Mouse (Mus musculus): Measurements from ENCODE around the gene Zbtb20. TPM values are rescaled to one million over a fixed set of nuclear protein-coding genes. Genes with fewer than 3 reads are reported as not detected.

Zbtb20 gene
- polyA plus RNA-seq, 1 experiment = 21.1 TPM

DNA sequence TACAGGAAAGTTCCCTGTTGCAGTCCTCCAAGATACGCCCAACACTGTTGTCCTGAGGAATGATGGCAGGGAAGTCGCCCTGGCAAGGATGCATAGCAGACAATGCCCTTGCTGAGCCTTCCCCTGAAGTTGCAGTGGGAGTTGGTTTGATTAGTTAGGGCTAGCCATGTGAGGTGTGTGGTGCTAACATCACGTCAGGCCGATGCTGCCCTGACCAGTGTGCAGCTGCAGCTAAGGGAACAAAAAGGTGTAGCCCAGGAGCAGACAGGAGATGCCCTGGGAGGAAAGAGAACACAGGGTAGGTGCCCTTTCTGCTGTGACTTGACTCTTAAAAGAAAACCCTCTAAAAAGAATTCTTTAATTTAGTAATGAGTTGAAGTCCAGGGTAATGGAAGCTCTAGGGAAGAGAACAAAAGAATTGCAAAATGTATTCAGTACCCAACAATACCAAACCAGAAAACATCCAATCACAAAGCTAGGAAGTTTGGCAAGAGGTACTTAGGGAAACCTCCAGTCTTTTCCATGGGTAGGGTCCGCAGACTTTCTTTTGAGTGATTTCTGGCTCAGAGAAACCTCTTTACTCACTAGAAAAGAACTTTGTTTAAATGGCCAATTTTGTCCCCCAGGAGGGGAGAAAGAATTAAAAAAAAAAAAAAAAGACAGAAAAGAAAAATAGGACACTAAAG, 747.8 kb downstream of the Zbtb20 start:
- DNase-seq (ENCODE audit: extremely low spot score in 1 of 2, low spot score in 1 of 2) = no peak

DNA sequence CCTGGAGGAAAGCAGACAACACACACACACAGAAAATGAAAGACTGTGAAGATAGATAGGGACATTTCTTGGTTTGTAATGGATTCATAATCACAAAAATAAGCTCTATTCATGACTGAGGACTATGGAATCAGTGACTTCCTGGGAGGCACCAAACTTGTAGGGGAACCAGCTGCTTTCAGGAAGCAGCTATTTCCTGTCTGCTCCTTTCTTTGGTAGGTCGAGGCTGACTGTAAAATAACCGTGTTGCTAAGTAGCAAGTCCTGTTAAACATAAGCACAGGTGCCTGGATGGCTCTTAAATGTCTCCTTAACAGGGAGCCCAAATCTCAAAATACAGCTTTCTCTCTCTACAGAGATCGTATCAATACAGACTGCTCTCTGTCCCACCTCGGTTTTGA, 749.2 kb downstream of the Zbtb20 start:
- DNase-seq (ENCODE audit: extremely low spot score in 1 of 2, low spot score in 1 of 2) = no peak

DNA sequence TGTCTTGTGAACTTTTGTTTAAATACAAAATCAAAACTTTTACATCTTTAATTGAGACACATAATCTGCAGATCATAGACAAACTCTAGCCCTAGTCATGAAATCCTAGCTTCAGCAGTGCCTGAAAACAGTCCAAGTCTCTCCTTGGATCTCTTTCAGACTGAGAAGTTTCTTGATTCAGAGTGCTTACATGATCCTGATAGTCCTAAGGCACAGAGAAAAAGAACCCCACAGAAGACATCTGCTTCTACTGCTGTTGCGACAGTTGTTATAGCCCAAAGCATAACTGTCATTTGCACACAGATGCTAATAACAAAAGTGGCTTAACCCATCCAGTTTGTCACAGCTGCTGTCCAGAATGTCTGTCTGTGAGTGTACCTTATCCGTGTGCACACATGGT, 749.6 kb downstream of the Zbtb20 start:
- DNase-seq (ENCODE audit: extremely low spot score in 1 of 2, low spot score in 1 of 2) = peak in 1 of 2 experiments; percentile 34

DNA sequence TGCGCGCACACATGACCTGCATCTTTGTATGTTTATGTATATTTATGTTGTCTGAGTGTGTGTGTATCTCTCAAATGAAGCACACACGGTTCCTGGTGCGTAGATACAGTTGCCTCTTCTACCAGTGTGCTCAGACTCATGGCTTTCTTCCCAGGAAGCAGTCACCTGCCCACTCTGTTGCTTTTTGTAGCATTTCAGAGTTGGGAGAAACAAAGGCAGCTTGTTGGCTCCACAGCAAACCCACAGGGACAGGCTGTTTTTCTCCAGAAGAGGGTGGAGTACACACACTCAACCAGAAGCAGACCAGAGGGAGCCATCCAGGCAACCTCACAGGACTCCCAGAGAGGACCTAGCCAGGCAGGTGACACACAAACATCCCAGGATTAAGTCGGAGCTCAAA, 750.3 kb downstream of the Zbtb20 start:
- peak; percentile 46 to 61 for DNase-seq (ENCODE audit: extremely low spot score in 1 of 2, low spot score in 1 of 2)

DNA sequence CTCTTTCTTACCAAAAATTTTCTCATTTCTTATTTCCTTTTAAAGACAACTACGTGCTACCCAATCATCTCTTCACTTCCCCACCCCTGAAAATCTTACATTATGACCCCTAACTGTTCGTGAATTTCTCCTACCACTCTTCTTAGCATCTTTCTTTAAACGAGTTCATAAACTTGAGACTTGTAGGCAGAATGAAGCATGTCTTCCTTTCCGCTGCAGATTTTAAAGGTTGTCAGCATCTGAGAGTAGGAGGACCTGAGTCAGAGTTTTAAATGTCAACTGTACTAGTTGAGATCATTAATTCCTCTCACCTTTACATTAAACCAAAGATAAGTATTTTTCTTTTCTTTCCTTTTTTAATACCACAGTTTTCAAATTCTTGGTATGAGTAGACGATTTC, 753.0 kb downstream of the Zbtb20 start:
- DNase-seq (ENCODE audit: extremely low spot score in 1 of 2, low spot score in 1 of 2) = no peak

DNA sequence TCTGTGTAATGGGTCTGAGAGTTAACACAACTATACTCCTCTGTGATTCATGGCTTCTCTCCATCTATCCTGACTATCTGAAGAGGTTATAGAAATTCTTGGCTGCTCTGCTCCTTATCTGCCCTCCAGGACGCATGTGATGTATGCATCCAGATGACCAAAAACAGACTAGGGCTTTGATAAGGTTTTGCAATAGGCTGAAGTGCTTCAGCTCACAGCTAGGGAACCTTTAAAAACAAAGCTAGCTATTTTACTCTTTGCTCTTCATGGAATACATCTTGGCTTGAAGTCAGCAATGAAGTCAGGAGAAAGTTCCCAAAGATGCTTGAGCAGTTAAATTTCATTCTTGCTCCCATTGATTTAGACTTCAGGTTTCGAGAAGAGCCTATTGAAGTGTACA, 756.1 kb downstream of the Zbtb20 start:
- DNase-seq (ENCODE audit: extremely low spot score in 1 of 2, low spot score in 1 of 2) = no peak

DNA sequence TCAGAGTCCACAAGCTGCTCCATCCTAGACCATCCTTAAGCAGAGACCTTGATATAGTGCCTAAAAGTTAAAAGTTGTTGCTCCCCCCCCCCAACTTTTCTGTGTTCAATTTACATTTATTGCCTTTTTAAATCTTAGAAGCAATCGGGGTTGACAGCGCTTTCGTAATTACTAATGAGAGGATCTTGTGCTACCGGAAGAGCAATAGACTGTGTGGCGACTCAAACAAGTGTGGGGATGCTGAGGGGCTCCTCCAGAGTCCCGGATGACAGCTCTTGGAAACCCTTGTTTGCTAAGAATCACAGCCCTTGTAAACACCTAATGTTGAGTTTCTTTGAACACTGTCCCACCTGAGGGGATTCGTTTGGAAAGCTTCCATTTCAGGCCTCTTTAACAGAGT, 758.4 kb downstream of the Zbtb20 start:
- DNase-seq (ENCODE audit: extremely low spot score in 1 of 2, low spot score in 1 of 2) = no peak

DNA sequence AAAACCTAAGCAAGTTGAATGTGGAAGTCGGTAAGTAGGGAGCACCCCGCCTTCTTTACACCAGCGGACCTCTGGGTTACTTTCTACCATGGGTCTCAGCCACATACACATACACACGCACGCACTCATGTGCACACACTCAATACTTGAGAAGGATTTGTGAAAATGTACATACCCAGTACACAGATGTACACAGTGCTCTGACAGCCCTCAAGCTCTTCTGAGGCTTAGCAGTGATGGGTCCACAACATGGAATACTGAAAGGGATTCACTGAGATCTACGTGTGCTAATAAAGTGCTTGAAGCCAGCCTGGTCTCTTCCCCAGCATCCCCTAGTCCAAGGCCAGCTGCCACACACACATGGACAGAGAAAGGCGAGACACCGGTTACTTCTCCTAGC, 761.6 kb downstream of the Zbtb20 start:
- DNase-seq (ENCODE audit: extremely low spot score in 1 of 2, low spot score in 1 of 2) = no peak

DNA sequence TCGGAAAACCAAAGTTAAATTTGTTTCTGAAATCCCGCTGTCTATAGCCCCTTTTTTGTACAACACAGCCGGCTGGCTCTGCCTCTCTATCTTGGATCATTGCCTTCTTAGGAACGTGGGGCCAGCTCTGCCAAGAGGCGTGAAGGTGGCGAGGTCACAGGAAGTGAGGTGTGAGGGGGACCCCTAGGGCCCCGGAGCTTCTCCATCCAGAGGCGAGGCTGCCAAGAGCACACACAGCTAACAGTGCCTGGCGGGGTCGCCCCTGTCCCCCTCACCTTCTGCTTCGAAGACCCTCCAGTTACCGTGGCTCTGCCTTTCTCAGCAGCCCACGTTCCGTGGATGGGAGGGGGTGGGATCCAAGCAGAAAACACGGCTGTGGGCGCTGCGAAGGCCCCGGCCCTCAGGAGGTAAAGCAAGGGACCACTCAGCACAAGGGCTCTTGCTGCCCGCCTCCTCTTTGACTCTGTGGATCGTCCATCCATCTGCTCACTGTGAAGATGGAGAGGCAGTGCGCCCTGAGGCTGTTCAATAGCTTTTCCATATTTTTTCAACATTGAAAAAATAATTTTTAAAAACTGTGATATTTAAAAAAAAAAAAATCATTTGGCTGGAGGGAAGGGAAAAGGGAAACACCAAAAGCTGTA, 762.8 kb downstream of the Zbtb20 start:
- DNase-seq (ENCODE audit: extremely low spot score in 1 of 2, low spot score in 1 of 2) = no peak

DNA sequence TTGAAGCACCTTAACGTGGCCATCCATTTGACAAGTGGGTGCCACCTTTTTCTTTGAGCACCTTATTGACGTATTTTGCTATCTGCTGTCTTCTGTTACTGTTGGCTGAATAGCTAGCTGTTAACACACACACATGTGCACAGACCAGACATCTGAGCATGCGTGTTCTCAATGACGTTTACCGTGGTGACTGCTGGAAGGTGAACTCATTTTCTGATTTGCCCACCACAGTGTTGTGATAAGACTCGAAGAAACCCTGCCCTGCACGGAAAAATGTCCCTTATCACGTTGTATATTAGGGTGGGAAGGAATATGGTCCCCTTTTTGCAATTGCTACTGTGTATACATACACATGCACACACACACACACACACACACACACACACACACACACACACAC, 765.5 kb downstream of the Zbtb20 start:
- no peak for DNase-seq (ENCODE audit: extremely low spot score in 1 of 2, low spot score in 1 of 2)

DNA sequence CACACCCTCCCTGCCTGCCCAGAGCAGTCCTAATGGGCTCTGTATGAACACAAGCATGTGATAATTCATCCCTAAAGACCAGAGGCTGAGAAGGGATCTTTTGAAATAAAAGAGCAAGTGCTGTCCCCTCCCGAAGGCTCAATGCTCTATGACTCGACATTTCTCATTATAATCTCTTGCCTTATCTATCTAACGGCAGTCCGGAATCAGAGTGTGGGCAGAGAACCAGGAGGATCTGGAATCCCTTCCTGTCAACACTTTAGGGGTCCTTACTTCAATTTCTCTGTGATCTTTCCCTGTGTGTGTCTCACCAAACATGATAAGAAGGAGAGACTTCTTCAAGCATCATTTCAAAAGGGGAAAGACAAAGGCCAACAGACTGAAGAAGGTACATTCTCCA, 770.2 kb downstream of the Zbtb20 start:
- DNase-seq (ENCODE audit: extremely low spot score in 1 of 2, low spot score in 1 of 2) = no peak

DNA sequence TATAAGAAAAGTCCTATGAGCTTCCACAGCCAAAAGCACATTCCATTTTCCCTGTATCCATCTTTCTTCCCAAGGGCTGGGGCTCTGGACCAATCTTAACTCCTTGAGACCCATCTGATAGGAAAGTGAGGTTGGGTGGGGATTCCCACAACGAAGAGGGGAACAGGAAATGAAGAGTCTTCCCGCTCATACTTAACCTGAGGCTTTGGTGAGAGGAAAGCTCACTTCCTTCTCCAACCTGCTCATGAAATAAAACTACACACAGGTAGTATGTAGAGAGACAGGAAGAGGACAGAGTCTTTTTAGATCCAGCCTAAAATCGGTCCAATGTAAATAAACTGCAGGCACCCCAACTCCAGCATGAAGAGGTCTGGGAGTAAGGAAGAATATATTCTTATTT, 771.3 kb downstream of the Zbtb20 start:
- no peak for DNase-seq (ENCODE audit: extremely low spot score in 1 of 2, low spot score in 1 of 2)

DNA sequence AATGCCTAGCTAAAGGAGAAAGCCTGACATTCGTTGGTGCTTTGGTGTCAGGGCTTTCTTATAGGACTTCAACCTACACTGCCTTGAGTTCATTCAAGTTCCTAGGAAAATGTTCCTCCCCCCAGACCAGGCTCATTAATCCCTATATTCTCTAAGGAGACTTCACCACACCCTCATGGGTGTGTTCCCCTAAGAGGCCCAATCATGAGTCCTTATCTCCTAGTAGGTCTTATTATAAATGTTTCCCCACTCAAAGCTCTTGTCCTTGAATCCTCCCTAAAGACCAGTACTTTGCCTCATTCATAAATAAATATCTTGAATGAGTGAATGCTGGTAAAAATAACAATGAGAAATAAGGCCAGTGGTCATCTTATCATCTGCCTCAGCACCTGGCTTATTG, 772.0 kb downstream of the Zbtb20 start:
- DNase-seq (ENCODE audit: extremely low spot score in 1 of 2, low spot score in 1 of 2) = no peak

DNA sequence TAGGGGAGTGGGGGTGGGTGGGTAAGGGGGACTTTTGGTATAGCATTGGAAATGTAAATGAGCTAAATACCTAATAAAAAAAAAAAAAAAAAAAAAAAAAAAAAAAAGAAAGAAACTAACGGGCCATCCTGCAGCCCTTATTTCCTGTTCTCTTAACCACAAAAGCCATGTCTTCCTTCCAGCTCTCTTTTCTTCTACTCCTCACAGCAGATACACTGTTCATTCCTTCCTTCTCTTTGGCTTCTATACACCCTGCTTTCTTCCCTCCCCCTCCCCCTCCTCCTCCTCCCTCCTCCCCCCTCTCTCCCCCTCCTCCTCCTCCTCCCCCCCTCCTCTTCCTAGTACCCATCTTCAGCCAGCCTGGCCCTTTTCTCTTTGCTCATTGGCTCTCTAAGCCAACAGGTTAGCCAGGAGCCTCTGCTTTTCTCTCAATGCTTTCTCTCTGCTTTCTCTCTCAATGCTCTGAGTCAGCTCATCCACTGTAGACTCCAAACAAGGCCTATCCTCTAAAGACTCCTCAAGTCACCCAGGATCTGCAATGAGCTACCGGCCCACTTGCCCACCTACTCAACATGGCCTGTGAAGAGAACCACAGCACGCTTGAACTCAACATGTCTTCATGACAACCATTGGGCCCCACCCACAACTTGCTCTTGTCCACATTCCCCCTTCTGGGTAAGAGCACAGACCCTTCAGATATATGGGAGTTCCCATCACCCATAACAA, 774.8 kb downstream of the Zbtb20 start:
- no peak for DNase-seq (ENCODE audit: extremely low spot score in 1 of 2, low spot score in 1 of 2)

DNA sequence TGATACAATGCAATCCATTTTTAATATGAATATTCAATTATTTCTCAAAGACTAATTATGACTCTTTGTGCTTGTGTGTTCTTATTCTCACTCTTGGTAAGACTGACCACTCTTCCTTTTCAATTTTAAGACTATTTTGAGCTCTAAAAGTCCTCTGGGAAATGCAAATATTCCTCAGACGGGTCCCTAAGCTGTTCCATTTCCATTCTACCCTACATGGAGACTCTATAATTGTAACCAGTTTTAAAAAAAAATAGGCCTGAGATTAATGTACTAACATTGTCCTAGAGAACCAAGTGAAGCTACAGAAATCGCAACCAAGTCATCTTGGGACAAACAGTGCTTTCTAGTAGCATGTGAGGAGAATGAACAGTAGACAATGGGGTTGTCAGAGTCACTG, 777.6 kb downstream of the Zbtb20 start:
- DNase-seq (ENCODE audit: extremely low spot score in 1 of 2, low spot score in 1 of 2) = no peak

DNA sequence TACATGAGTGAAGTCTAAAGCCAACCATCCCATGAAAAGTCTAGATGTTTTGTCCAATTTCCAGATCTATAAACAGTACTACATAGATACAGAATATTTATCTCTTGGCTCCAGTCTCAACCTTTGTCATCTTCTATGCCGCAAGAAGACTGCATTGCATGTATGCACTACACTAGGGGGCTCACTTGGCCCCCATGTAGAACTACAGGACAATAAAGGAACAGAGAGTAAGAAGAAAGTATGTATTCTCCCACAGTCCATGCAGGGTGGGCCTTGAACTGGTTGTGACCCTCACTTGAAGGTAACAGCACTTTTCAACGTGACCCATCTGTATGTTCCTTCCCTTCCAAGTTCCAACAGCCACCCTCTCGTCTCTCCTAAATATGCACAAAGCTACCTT, 778.6 kb downstream of the Zbtb20 start:
- no peak for DNase-seq (ENCODE audit: extremely low spot score in 1 of 2, low spot score in 1 of 2)

DNA sequence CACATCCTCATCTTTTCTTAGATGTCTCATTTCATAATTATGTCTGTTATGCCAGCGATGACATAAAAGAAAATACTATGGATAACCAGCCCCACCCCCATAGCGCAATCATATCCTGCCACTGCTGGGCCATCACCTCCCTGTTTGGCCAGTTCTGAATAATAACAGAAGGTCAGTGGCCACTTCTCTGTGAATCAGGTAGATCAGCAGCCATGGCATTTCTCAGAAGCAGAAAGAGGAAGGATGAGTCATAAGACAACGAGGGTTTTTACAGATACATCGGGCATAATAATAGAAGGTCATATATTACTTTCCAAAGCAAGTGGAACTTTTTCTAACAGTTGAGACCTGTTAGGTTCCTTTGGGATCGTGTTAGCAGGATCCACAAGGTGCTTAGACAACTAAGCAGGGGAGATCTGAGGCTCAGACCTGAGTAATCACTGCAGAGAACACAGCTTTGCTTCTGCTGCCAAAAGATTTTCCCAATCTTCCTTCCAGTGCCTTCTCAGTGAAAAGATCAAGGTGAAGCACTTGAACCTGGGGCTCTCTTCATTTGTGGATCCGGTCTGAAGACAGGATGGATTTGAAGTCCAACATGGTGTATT, 779.6 kb downstream of the Zbtb20 start:
- DNase-seq (ENCODE audit: extremely low spot score in 1 of 2, low spot score in 1 of 2) = no peak

DNA sequence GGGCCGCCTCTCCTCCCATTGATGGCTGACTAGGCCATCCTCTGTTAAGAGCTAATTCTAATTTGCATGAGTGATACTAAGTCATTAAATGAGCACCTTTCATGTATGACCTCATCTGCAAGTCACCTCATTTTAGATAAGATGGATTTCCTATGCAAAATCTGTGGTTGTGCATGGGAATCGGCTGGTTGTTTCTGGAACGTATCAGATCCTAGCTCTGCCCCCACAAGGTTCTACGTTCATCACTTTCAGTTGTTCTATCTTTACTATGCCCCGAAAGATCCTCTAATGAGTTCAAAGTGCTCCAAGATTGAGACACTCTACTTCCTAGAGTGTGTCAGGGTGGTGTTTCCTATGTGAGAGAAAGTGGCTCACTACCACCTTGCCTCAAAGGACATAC, 785.9 kb downstream of the Zbtb20 start:
- DNase-seq (ENCODE audit: extremely low spot score in 1 of 2, low spot score in 1 of 2) = no peak

DNA sequence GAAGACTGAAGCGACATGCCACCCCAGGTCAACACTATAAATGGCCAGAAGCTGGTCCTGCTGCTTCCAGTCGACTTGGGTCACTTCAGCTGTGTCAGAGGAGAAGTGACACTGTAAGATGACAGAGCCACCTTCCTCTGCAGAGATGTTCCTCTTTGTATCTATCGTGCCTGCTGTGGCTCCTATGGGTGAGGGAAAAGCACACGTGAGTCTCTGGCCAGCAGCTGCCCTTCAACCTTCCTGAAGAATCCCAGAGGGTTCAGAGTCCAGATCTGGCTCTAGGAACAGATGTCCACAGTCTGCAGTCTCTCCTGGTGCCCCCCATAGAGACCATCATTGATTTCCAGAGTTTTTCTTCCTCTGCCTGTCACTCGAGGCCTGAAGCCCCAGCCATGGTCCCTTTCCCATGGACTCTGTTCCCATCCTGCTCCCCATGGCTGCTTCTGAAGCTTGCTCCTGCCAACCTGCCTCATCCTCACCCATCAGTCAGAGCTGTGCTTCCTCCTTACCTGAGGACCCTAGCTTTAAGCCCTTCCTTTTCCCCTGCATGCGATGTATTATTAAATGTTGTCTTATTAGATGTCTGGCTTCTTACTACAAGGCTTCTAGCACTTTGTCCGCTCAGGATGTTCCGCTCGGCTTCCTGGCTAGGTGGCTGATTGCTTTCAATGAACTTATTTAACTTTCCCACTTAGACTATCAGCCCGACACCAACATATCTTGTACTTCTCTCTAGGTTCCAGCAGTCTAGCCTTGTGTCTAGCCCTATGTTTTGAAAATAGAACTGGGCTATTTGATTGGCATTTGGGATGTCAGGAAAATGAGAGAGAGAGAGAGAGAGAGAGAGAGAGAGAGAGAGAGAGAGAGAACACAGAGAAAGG, 786.7 kb downstream of the Zbtb20 start:
- DNase-seq (ENCODE audit: extremely low spot score in 1 of 2, low spot score in 1 of 2) = no peak

DNA sequence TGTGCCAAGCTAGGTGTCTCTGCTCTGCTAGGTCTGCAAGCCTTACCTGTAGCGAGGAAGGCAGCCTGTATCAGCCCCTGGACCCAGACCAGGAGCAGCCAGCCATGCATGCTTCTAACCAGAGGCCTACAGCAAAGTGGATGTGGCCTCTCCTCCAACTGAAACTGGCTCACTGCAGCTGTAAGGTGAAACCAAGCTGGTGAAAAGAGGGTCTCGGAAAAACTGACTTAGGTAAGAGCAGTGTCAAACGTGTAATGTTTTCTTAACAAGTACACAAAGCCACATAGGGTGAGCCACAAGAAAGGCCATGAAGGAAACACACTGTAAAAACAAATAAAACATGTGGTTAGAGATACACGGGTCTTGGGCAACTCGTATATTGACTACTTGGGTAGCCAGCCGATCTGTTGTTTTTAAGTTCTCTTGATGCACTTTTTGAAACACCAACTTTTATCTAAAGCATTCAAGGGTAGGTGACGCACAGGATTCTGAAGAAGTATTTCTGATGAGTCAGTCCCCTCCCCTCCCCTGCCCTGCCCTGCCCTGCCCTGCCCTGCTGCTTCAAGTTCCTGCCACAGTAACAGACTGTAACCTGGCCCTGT, 788.4 kb downstream of the Zbtb20 start, which contains the start of gene Tigit:
Gene Tigit, minus strand, starts transcription at position 169 of the 602 bp plus-strand sequence.
- DNase-seq (ENCODE audit: extremely low spot score in 1 of 2, low spot score in 1 of 2) = no peak
